Mouse (Mus musculus) telencephalon, adult 2 months (tissue): ENCODE data around the gene Syt5.
A peak's percentile ranks its signal among the peaks of the same experiment; 100 is the strongest.

Experiments
- DNase-seq: peaks from one replicate; pipeline ENCODE4 v3.0.0-alpha.2; 2011; ENCODE audit warnings: low read depth, low spot score

The Syt5 gene

DNA sequence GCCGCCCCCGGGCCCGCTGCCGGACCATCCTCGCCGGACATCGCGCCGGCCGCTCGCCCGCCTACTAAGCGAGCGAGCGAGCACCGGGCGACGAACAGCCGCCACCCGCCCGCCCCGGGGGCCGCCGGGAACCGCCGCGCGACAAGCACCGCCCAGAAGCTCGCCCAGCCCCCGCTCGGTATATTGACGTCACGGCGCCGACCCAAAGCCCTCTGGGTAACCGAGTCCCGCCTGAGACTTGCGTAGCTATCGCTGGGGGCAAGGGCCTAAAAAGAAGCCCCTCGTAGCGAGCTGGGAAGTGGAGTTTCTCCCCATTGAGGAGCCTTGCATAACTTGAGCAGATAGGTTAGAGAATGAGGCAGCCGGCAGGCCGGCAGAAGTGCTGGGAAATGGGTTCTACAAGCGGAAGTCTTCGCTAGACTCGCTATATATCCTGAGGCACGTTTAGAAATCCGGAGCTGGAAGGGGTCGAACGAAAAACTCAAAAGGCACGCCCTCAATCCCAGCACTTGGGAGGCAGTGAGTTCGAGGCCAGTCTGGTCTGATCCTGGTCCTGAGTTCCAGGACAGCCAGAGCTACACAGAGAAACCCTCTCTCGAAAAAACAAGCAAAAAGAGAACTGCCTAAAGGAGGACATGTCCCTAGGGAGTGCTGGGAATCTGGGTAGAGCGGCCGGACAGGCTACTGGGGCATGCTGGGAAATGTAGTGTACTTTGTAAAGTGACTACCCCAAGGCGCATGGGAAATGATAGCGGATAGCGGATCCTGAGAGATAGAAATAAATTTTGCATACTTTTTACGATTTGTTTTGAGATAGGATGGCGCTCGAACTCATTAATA, 45.6 kb downstream of the Syt5 start, which contains the start of gene Ppp1r12c:
TSS of gene Ppp1r12c (minus strand) at position 123 of the 840 bp plus-strand sequence.
- DNase-seq: peak; percentile 94

DNA sequence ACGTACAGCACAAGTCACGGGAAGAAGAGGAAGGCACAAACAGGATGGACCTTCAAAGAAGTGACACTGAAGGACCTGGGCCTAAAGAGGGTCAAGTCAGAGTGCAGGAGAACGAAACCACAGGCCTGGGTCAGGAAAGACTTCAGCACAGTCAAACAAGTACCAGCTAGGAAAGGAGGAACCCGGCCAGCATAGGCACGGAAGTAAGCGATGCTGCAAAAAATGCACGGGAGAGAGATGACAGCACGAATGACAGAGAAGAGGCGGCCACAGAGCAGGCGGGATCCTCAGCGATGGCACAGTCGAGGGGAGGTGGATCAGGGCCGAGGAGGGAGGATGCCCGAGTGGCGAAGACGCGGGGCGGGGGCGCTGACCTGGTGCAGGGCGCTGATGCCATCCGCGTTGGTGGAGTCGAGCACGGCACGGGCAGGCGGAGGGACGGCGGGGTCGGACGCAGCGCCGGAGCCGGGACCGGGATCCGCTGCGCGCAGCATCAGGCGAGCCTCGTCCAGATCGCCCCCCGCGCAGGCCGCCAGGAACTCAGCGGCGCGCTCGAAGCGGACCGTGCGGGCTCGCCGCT, 46.4 kb downstream of the Syt5 start:
- no peak for DNase-seq

DNA sequence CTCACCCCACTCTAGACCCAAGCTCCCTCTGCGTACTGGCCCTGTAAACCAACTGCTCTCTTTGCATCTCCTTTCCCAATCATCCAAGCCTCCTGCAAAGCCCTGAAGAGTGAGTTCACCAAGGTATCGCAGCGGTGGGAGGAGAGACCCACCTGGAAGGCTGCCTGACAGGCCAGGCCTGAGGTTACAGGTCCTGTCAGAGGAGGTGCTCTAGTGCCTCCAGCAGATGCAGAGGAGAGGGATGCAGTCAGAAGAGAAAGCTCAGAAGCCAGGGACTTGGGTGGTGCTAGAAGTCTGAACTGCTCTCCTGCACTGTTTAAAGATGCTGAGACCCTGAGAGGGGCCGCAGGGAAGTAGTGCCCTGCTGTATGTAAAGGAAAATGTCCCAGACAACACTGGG, 48.3 kb downstream of the Syt5 start:
- DNase-seq: no peak

DNA sequence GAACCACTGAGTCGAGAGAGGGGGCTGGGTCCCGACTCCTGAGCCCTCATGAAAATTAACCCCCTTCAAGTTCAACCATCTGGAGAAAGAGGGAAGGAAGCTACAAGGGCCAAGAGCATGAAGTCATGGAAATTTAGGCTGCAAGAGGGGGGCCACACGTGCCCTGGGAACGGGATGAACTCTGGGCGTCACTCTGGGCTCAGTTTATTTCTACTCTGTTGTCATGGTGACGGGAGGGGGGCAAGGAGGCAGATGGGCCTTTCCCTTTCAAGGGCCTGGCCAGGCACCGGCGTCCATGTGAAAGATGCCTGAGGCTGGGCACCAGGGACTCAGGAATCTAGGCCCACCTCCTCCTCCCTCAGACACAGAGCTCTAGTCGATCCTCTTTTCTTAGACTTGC, 49.1 kb downstream of the Syt5 start:
- no peak for DNase-seq

DNA sequence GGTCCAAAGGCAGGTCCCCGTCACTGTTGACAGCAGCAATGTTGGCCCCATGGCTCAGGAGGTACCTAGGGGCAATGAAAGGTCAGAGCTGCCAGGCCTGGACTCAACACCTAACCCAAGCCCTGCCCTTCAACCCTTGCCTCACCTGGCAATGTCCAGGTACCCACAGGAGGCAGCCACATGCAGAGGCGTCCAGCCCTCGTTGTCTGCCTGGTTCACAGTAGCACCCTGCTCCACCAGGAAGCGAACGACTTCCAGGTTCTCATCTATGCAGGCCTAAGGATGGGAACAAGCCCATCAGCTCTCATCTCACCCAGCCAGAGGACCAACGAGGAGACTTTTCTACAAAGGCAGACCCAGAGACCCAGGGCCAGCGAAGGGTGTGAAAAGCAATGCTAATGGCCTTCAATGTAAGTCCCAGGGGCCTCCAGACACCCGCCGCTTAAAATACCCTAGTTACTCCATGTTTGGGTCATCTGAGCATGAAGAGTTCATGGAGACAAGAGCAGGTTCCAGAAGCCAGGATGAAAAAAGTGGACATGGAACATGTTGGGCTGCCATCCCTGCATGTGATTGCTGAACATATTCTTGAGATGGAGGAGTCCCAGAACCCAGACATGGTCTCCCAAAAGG, 50.0 kb downstream of the Syt5 start:
- DNase-seq: no peak

DNA sequence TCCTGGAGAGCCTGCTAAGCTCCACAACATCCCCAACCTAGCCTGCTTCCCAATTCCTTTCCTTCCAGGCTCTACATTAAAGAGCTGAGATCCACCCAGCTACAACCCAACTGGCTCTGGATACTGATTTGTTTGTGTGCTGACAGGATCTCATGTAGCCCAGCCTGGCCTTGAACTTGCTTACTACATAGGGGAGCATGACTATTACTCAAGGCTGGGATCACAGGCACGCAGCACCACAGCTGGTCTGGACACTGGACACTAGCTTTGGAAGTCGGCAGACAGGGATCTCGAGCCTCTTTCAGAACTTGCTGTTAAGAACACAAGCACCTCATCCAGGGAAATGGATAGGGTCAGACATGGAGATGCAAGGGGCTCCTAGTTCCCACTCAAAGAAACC, 50.9 kb downstream of the Syt5 start:
- no peak for DNase-seq

DNA sequence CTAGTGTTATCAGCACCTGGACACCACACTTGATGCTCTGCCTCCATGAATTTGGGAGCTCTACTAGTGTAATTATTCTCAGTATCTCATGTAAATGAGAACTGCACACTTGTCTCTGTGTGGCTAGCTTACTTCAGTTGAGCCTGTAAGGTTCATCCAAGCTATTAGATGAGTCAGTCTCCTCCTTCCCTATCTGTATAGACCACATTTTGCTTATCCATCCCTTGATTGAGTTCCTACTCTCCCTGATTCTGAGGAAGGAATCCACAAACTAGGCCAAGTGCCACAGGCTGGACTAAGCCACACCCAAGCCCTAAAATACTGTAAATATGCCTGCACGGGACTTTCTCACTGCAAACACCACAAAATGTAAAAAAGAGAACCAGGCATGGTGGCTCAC, 53.4 kb downstream of the Syt5 start:
- DNase-seq: no peak

DNA sequence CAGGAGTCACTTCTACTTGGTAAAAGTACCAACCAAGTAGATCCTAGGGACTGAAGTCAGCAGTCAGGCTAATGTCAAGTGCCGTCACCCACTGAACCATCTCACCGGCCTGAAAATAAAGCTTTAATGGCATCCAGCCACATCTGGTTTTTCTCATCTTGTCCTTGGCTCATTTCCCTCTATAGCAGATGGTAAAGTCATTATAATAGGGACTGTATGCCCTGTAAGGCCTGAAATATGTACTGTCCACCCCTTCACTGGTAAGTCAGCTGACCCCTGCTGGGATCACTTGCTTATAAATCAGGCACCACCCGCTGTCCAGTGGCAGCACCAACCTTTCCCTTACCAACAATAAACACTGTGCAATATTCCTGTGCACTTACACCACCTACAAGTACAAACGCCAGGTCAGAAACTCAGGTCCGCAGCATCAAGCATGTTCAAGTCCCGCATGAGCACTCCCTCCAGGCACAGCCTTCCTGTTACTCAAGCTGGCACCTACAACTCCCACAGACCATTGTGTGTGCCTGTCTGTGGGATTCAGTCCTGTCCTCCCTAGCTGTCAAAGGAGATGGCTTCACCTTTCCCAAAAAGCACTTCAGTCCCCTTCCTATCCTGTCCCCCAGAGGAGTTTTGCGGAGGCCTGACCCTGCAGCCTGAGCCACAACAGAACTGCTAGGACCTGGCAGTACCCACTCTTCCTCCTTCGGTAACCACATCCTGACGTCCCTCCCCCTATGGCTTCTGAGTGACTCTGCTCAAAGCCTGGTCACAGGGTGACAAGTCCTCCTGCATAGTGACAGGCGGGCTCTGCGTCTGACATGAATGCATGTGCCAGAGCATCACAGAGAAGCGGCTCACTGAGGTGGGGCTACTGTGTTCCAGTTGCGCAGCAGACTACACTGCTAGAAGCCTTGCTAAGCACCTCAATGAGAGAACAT, 54.8 kb downstream of the Syt5 start:
- DNase-seq: no peak

DNA sequence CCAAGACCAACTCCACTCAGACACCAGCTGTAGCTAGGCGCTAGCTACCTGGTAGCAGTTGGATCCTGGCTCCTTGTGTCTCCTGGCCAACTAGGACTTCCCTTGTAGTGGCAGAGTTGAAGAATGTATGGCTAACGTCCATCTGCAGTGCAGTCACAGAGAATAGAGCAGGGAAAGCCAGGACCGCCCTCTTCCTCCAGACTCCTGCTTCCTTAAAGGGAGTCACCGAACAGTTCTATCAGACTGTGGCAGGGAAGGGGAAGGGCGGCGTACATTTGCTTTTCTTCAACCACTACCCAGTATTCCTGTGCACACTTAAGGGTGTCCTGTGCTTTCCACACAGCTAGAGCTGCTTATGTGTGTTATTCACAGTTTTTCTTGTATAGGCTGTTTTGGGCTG, 56.0 kb downstream of the Syt5 start:
- no peak for DNase-seq
